Mouse (Mus musculus) adrenal gland, postnatal 25 days (tissue): ENCODE measurements at regions not wholly inside any gene's neighbourhood (a gene's known extent, or its start where the extent isn't known, plus 50 kb on each side); places are given as distances from the start of the nearest gene placed in this dataset.
A peak's percentile ranks its signal among the peaks of the same experiment; 100 is the strongest.
"Not testable (repeated sequence)": the region's sequence is repeated elsewhere in the genome, so short reads cannot be mapped to it uniquely, and the experiment has no call there.

Experiments used
- DNase-seq: peaks from one replicate; pipeline ENCODE4 v3.0.0; 2021; ENCODE audit warnings: mixed read lengths

DNA sequence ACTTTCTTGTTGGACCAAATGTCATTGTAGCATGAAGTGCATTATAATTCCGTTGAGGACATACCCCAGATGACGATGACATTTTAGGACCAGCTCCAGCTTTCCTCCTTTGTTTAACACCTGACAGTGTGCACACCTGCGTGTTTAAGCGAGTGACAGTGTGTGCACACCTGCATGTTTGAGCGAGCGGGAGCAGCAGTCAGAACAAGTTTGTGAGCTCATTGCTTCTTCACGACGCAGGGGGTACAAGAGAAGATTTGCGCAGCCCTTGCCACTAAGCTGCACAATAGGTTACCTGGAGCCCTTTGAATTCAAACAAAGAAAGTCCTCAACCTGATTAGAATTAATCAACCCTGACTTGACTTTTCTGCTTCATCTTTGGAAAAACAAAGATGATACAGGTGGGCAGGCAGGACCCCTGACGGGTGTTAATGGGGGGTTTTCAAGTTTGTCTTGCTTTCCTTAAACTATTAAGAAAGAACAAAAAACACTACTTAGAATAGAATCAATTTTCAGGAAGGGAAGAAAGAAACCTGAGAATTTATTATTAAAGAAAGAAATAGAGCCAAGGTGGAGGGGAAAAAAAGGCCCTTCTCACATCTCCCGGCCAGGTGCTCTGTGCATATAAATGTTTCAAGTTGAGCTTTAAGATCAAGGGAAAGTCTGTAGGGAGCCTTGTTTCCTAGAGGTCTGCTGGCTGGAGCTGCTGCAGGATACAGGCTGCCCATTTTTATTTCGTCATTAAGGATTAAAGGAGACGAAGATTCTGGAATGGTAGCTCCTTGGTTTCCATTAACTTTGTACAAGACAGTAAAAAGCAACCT is 144.8 kb upstream of the Ttc29 start:
- no peak for DNase-seq

DNA sequence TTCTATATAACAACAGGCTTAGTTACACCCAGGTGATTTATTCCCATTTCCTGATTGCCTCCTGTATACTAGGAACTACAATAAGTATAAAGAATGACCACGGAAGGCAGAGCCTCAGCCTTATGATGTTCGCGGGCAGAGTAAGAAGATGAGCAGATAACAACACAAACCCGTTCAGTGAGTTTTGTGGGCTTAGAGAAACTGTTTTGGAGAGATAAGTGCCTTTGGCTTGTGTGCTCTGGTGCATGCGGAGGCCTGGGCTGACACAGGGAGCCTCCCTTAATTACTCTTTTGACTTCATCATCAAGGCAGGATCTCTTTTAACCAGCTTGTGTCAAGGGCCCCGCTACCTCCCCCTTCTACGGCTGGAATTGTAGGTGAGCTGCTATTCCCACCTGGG is 139.3 kb upstream of the Ttc29 start:
- DNase-seq, result no peak

DNA sequence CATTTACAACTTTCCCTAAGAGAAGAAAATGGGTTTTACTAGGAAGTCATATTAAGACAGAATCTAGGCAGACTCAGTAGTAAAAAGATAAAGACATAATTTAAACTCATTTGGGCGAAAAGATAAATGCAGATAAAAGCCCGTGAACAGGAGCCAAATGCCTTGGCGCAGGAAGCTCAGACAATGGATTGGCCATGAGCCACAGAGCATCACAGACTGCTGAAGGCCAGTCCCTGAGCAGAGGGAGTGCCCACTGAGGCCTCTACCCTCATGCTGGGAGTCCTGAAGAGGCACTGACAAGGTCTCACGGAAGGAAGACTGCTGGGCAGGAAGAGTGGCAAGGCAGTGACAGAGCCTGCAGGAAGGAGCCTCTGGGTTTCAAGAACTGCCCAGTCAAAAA is 136.0 kb upstream of the Ttc29 start:
- peak; percentile 45 for DNase-seq

DNA sequence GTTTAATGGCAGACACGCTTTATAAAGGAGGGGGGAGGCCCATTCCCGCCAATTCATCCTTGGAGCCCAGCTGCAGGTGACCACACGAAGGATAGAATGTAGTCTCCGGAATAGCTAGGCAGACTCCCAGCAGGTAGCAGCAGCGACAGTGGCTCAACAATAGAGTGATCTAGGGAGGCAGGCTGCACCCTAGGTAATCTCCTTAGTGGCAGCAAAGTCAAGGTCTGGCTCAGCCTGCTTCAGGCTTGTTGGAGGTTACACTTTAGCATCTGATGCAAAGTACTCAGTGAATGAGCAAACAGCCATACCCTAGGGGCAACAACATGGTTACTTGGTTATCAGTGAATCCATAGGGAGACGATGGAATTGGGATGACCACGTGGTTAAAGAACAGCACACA is 131.7 kb upstream of the Ttc29 start:
- not testable (repeated sequence) for DNase-seq

DNA sequence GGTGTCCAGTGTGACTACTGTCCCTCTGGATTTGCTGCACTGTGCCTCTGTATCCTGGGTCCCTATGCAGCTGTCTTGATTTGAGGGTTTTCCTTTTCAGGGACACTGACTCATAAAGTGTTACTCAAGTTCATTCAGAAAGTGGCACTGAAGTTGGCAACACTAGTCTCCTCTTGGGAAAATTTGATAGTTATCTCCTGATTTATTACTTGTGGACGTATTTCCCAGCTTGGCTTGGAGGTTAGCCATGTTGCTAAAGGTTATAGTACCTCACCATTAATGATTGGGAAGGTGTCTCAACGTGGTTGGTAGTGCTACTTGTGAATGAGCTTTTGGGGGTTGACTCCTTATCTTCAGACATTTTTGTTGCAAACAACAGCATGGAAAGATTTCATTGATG is 130.1 kb upstream of the Ttc29 start:
- DNase-seq, result no peak

DNA sequence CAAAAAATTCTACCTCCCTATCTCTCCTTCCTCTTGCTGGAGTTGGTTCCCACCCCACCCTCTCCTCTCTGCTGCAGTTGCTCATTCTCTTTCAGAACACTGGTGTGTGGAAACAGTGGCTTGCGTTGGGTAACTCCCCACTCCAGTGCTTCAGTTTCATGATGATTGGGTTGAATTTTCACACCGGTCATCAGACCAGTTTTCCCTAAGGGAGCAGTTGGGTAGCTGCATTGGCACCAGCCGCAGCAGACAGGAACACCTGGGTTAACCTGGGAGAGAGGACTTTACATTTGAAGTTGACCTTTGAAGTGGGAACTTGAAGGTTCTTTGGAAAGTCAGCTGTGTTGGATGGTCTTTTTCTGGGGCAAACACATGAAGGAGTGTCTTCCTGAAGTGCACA is 126.7 kb upstream of the Ttc29 start:
- DNase-seq, result no peak

DNA sequence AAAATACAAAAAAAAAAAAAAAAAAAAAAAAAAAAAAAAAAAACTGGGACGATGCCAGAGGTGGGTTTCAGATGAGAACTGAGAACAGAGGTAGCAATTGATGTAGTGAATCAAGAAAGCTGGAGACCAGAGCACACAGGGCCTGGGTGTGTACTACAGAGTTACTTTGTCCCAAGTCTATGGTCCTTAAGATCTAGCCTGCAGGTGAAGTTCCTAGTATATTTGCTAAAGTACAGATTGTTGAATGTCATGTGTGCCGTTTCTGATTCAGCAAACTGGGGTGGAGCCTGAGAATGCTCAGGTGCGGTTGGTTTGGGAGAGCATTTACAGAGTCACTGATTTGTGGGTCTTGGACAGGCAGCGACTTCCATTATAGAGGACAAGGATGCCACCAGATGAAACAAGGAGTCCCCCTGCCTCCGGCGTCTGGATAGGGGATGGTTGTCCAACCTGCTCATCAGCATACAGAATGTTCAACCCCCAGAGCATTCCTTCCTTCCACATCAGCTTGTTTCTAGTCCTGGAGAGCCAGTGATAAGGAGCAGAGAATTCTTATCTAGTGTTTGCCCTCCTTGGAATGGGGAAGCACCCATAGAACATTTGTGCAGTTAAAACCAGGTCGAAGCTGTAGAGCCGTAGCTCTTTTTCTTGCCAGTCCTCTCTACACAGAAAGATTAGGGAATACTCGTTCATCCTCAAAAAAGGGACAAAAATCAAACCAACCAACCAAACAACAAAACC is 122.5 kb upstream of the Ttc29 start:
- no peak for DNase-seq

DNA sequence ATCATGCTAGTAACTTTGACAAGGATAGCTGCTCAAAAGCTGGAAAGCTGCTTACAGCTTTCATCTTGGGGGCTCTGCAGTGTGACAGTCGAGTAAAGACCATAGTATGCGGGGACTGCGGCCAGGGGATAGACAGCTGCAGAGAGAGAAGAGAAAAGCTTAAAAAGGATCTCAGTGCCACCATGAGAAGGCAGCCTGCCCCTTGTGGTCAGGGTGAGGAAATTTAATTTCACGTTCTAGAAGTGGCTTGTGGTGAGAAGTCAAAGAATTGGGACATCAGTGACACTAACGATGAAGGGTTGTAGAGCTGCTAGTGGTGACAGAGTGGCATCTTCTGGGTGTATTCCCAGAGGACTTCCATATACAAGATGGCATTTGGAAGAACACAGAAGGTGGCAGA is 116.7 kb upstream of the Ttc29 start:
- no peak for DNase-seq

DNA sequence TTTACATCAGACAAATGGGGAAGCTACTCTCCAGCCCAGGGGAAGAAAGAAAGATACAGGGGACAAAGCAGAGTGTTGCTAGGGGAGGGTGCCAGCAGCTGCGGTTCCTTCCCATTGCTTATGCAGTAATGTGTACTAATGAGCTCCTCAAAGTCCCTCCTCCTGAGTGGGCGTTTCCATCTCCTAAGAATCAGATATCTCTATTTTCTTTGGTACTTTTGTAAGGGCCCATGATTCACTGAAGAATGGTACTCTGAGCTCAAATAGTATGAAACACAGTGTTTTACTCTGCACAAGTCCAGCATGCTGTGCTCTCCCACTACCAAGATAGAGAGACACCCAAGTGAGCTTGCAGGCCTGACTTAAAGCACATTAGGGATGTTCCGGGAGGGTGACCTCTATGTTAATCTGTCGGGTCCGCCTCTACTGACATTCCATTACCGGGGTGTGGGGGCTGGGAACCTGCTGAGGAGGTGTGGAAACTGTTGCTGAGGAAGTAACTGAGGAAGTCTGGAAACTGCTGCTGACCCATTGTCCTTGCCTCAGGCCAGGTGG is 114.8 kb upstream of the Ttc29 start:
- DNase-seq, result no peak

DNA sequence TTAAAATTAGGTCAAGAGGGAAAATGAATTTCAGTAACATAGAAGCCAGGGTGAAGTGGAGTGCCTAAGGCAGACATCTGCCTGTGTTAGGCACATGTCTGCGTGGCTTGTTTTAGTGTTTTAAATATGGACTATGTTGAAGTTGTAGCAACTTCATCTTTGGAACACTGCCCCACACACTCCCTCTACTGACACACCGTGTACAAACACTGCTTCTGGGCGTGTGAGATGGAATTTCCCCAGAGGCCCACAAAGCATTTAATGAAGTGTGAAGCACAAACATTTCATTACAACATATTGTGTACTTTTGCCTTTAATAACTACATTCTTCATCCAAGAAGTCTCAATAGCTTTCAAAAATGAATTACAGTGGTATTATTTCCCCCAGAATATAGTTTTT is 114.0 kb upstream of the Ttc29 start:
- no peak for DNase-seq

DNA sequence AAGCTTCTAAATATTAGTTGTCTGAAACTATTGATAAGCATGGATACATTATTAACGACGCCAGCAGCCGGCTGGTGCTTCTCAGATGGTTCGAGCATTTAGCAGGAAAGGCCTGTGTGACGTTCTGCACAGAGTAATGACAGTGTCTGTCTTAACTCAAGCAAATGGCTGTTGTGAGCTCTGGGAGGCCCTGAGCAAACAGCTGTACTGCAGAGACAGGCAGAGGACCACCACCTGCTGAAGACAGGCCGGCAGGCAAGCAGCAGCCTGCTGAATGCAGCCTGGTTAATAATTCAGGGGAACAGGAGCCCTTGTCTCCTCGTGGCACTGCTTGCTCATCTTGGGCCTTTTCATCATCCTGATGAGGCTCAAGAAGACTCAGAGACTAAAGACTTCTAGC is 105.8 kb upstream of the Ttc29 start:
- DNase-seq, result no peak

DNA sequence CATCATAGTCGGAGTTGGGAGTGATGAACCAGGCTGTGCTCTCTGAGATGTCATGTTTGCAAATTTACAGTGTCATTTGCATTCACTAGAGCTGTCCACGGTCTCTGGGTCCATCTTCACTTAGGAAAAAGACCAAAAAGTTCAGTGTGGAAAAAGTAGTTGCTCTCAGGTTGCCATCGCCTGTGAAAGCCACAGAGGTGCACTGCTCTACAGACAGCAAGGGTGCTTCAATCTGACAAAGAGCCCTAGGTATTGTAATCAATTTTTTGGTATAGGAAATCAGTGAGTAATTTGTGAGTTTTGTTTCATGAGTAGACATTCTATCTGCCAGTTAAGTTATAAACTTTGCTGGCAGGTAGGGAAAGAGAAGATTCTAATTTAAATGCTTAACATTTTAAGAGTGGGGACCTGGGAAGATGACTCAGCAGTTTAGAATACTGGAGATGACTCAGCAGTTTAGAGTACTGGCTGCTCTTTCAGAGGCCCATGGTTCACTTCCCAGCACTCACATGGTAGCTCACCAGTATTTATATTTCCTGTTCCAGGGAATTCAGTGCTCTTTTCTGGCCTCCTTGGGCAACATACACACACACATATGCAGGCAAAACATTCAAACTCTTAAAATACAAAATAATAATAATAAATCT is 103.0 kb upstream of the Ttc29 start:
- DNase-seq, result no peak

DNA sequence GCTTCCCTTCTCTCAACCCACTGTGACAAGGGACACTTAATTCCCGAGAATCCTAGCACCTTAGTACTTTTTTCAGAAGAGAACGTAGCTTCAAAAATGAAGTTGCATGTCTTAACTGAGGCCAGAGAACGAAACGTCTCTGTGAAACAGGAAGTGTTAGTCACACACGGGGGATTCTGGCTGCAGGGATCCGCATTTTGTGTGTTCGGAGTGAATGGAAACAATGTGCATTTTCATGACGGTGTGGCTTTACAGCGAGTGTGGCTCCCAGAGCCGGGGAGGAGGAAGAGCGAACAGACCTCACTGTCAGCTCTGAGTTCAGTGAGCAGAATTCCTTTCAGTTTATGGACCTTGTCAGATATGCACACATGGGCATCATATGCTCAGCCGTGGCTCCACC is 100.0 kb upstream of the Ttc29 start:
- DNase-seq, result no peak

DNA sequence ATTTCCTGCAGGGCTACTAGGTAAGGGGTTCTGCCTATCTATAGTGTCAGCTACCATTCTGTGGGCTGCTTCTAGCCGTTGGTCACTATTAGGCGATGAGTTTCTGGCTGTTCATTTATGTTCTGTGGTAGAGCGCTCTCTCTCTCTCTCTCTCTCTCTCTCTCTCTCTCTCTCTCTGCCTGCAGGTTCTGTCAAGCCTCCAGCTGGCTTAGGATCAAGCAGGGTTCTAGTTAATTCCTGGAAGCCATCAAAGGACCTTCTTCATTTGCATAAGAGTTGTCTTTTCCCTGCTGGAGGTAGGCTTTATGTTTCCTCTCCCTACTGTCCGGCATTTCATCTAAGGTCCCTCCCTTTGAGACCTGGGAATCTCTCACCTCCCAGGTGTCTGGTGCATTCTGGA is 98.6 kb upstream of the Ttc29 start:
- DNase-seq, result no peak

DNA sequence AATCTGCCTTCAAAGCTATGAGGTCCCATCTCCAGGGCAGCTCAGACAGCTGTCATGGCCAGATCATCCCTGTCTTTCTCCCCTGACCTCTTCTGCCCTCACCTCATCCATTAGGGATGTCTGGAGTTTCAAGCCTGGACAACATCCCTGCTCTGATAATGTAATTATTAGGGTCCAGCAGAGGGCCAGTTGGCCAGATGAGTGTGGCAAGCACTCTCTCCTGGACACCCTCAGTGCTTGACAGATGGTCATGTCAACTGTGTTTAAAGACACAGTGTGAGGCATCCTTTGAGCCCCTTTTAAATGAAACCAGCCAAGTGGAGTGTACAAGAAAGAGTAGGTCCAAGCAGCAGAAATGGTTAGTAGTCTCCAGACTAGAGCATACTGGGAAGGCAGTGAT is 95.9 kb upstream of the Ttc29 start:
- no peak for DNase-seq

DNA sequence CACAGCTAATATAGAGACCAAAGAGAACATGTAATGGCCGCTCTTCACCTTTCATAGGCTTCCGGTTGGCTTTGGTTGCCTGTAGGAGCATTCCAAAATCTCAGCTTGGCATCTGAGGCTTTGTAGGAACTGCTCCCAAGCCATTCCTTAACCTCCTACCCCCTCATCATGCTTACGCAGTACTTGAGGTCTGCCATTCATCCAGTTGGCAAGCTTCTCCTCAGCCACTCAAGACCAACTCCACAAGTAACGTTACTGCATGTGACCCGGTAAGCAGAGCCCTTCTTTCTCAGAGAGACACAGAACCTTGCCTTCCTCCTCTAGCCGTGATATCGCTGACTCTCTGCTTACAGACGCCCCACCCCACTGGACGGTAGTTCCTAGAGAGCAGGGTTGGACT is 94.6 kb upstream of the Ttc29 start:
- no peak for DNase-seq

DNA sequence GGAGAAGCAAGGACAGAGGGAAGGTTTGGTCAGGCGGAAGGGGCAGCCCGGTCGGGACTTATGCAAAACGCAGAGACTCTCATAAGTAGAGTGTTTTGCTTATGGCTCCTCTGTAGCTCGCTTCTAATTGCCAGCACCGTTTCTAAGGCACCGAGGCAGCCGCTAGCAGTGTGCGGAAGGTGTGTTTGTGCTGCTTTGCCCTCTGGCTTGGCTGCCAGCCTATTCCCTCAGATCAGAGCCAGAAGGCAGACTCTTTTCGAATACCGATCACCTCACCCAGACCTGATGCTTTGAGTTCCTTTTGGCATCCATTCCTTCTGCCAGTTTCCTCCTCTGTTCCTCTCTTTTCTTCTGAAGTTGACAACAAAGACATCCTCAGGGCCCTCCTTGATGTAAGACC is 93.4 kb upstream of the Ttc29 start:
- DNase-seq, result no peak

DNA sequence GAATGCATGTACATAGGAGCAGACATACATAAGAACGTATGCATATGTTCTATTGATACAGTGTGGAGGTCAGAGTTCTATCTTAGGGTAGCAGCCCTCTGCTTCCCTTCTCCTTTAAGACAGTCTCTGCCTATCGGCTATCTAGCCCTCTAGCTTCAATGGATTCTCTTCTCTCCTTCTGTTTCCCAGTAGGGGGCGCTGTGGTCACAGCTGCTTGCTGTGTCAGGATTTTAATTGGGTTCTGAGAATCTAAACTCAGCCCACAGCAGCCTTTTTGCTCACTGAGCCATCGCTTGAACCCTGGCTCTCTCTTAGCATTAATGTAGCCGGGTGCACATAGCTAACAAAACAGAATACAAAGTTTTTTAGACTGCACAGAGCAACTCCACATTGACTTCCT is 88.8 kb upstream of the Ttc29 start:
- peak; percentile 40 for DNase-seq

DNA sequence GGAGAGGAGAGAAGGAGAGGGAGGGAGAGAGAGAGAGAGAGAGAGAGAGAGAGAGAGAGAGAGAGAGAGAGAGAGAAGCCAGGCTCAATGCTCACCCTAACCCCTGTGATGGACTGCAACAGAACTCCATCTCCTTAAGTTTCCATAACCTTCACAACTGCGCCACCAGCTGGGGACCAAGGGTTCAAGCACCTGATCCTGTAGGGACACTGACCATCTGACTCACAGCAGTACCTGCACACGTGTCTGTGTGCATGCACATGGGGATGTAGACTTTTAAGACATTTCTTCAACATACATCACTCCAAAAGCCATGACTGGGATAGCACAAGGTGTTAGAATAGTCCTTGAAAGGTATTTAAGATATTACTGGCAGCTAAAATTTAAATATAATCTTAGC is 85.2 kb upstream of the Ttc29 start:
- peak; percentile 54 for DNase-seq

DNA sequence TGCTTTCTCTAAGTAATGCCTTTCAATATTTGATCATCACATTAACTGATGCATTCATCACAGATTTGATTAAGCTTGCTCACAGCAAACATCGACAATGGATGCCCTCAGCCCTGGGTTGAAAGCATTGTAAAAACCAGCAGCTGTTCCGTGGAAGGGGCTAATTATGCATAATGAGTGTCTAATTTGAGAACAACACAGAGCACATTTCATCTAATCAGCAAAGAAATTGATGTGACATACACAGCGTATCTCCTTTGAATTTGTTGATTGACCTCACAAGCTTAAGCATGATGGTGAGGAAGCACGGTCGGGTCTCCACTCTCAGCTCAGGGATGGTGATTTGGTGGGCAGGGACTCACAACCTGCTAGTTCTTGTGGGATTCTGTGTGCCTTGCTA is 84.0 kb upstream of the Ttc29 start:
- DNase-seq, result no peak

DNA sequence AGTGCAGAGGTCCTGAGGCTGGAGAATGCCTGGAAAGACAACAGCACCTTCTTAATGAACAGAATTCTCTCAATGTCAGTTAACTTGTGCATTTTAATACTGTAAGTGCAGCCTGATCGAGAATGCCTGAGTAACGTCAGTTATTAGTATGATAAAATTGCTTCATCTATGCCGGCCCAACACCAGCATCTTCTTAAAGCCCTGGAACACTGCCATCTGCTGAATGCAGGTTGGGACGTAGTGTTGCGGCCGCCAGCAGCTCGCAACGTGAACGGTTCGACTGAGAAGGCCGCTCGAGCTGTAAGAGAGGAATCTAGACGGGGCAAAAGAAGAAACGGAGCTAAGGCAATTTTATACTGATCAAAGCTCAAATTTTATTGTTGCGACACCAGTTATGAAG is 73.6 kb upstream of the Ttc29 start:
- DNase-seq, result not testable (repeated sequence)

DNA sequence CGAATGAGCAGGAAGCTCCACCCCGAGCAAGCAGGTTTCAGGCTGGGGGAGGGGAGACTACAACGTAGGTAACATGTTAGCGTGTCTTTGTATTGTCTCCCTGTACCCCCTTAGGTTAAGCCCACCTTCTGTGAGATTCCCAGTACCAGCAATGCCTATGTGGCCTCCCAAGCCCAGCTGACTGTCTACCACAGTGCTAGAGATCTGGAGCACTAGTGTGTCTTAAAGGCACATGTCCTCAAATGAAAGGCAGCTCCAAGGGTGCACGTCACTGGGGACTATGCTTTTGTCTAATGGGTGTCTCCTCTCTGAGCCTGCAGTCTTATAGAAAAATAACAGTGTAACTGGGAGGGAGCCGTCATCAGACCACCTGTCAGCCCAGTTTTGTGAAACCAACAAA is 65.9 kb upstream of the Ttc29 start:
- DNase-seq, result no peak

DNA sequence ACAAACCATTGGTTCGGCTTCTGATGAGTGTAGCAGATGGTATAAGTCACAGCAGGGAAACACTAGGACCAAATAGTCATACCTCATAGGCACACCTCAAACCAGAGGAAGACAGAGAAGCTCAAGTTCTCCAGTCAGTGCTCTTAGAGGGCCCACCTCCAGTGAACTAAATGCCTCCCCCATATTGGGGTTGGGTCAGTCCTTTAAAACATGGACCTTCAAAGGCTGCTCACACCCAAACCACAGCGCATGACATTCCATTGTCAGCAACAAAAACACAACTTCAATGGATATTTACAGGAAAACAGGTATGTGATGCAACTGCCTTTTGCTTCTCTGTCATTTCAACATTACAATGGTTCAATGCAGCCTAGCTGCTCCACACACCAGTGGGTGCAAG is 65.1 kb upstream of the Ttc29 start:
- no peak for DNase-seq
